Mouse (Mus musculus) megakaryocyte, embryonic 14.5 days (primary cell): ENCODE measurements at regions not wholly inside any gene's neighbourhood (a gene's known extent, or its start where the extent isn't known, plus 50 kb on each side); places are given as distances from the start of the nearest gene placed in this dataset.

Experiments used
- FLI1 ChIP-seq: IDR thresholded peaks from 2 replicates; pipeline ENCODE4 v1.6.1; 2012; ENCODE audit warnings: low read length, inconsistent platforms, mixed read lengths
- GATA1 ChIP-seq: IDR thresholded peaks from 3 replicates; pipeline ENCODE4 v1.6.1; 2012; ENCODE audit warnings: mixed read lengths, low read length, inconsistent platforms, borderline replicate concordance

GRCm38 (mm10) chr11:20929426-20929825 is 98.6 kb upstream of the Lgalsl start:
- no peak for TF ChIP-seq GATA1
- TF ChIP-seq FLI1: no peak
